Mouse (Mus musculus): ENCODE results near the gene Erg28. TPM values are rescaled to one million over a fixed set of nuclear protein-coding genes. Genes with fewer than 3 reads are reported as not detected.

The Erg28 gene
- total and polyA plus RNA-seq, 3 experiments = 55.6 to 76.3 TPM; not detected in 1

DNA sequence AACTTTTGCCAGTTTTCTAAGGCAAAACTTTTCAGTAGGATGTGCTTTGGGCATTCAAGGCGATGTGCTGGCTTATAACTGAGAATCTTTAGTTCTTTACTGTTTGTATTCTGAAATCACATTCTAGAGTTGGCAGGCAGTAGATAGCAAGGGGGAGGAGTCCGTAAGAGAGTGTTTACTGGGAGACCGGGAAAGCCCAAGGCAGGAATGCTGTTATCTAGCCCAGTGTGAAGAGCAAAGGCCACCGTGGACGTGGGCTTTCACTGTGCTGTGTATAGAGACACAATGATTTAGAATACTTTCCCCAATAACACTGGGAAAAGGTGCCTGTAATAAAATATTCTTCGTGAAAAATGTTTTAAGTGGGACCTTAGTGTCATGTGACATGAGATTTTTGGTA is 14.6 kb downstream of the Erg28 start (continued):
- TF ChIP-seq SMC3 (IDR thresholded peaks at IDR 0.05; ENCODE audit: low read depth, low read length) (no peak), TBP (IDR thresholded peaks at IDR 0.05; ENCODE audit: low read depth, low read length) (no peak)

DNA sequence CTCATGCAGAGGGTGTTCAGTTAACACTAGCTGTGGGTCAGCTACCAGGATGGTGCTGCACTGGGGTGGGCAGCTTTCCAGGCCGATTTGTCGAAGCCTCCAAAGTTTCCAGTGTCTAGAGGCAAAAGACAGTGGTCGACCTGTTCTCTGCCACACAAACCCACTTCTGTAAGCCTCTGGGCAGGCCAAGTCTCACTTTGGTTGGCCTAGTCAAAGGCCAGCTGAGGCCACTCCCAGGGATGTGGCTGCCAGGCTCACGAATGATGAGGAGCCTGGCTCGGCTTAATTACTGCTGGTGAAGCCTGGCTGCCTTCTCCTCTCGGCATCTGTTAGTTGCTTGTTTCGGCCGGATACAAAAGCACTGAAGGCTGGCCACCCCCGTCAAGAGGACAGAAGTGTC is 24.3 kb downstream of the Erg28 start:
- H3K9me3 ChIP-seq (replicated peaks; ENCODE audit: insufficient read depth, low read length) = no peaks in the 10 kb centered on the region
- TF ChIP-seq ZNF384 (IDR thresholded peaks at IDR 0.05; ENCODE audit: low read depth, low read length) (no peak), CHD2 (IDR thresholded peaks at IDR 0.05; ENCODE audit: low read length) (no peak), ETS1 (IDR thresholded peaks at IDR 0.05; ENCODE audit: low read depth, low read length) (no peak), E2F4 (IDR thresholded peaks at IDR 0.05; ENCODE audit: borderline replicate concordance, low read depth, low read length) (no peak), HCFC1 (IDR thresholded peaks at IDR 0.05; ENCODE audit: low read depth, low read length) (no peak), MXI1 (IDR thresholded peaks at IDR 0.05; ENCODE audit: low read depth, low read length) (no peak), POLR2AphosphoS2 (IDR thresholded peaks at IDR 0.05; ENCODE audit: low read length) (no peak), TBP (IDR thresholded peaks at IDR 0.05; ENCODE audit: low read depth, low read length) (no peak), MAFK (IDR thresholded peaks at IDR 0.05; ENCODE audit: borderline replicate concordance, low read depth, low read length) (no peak)
- no peaks in the 10 kb centered on the region for H3K36me3 ChIP-seq (ENCODE audit: control insufficient read depth in 1 of 2, insufficient read depth in 2 of 2, low read length in 2 of 2)
- no peak overlapping the region for H3K9ac ChIP-seq (ENCODE audit: control insufficient read depth, low read depth, low read length, poor library complexity, severe bottlenecking)
- no peak overlapping the region for H3K27ac ChIP-seq (ENCODE audit: control insufficient read depth, low read depth, low read length)
- no peaks in the 10 kb centered on the region for H3K79me2 ChIP-seq (ENCODE audit: control insufficient read depth, insufficient read depth, low read length, poor library complexity)
- no peak overlapping the region for H3K4me3 ChIP-seq (ENCODE audit: control insufficient read depth in 1 of 2, insufficient read depth in 1 of 2, low read depth in 2 of 2, low read length in 2 of 2)
- H3K4me1 ChIP-seq (ENCODE audit: control insufficient read depth in 1 of 2, insufficient read depth in 2 of 2, low read length in 2 of 2) = no peaks in the 10 kb centered on the region
- no peak for DNase-seq (ENCODE audit: low read depth, low spot score)
- H3K27me3 ChIP-seq (ENCODE audit: control insufficient read depth in 1 of 2, insufficient read depth in 2 of 2, low read length in 2 of 2) = peaks cover 0 to 2% of the 10 kb centered on the region in 2 experiments; a peak in 2 of 4 replicates

DNA sequence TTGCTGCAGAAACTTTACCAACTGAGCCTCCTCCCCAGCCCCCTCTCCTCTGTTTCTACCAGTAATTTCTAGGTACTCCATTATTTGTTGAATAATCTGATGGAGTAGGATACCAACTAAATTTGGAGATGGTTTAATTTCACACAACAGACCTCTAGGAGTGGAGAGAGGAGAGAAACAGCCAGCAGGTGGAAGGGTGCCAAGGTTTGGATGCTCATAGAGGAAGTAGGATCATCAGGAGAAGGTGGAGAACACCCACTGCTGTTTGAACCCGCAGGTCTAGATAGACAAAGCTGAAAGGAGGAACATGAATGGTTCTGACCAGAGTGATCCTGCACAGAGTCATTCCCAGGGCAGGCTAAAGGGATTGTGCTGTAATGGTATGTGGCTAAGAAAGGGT is 28.8 kb downstream of the Erg28 start:
- no peaks in the 10 kb centered on the region for H3K36me3 ChIP-seq (ENCODE audit: control insufficient read depth in 1 of 2, insufficient read depth in 2 of 2, low read length in 2 of 2)
- TF ChIP-seq BHLHE40 (IDR thresholded peaks at IDR 0.05; ENCODE audit: borderline replicate concordance, low read depth, low read length) = no peak
- no peak for TF ChIP-seq RAD21 (IDR thresholded peaks at IDR 0.05; ENCODE audit: low read depth, low read length)
- TF ChIP-seq MYB (IDR thresholded peaks at IDR 0.05; ENCODE audit: low read depth, low read length) = no peak
- H3K4me1 ChIP-seq (ENCODE audit: control insufficient read depth in 1 of 2, insufficient read depth in 2 of 2, low read length in 2 of 2) = no peaks in the 10 kb centered on the region
- H3K4me3 ChIP-seq (ENCODE audit: control insufficient read depth in 1 of 2, insufficient read depth in 1 of 2, low read depth in 2 of 2, low read length in 2 of 2) = no peak overlapping the region
- H3K27me3 ChIP-seq (ENCODE audit: control insufficient read depth in 1 of 2, insufficient read depth in 2 of 2, low read length in 2 of 2) = no peaks in the 10 kb centered on the region
- no peak overlapping the region for H3K27ac ChIP-seq (ENCODE audit: control insufficient read depth, low read depth, low read length)
- no peaks in the 10 kb centered on the region for H3K79me2 ChIP-seq (ENCODE audit: control insufficient read depth, insufficient read depth, low read length, poor library complexity)
- DNase-seq (ENCODE audit: low read depth, low spot score) = peak; percentile 30
- no peak overlapping the region for H3K9ac ChIP-seq (ENCODE audit: control insufficient read depth, low read depth, low read length, poor library complexity, severe bottlenecking)
- no peaks in the 10 kb centered on the region for H3K9me3 ChIP-seq (replicated peaks; ENCODE audit: insufficient read depth, low read length)

DNA sequence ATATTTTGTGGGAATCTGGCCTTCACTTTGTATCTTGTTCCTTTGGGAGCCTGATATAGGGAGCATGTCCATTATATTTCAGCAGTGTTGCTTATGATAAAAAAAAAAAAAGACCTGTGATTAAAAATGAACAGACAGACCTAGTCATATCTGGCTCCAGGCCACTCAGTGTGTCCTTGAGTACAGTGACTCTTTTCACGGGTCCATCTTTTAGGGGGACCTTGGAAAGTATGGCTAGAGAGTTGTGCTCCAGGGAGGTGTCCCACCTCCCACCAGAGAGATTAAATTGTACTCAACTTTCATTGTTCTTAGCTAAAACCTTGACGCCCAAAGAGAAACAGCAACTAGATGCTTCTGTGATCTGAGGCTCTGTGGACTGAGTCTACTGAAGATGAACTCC is 30.3 kb downstream of the Erg28 start:
- no peak overlapping the region for H3K9ac ChIP-seq (ENCODE audit: control insufficient read depth, low read depth, low read length, poor library complexity, severe bottlenecking)
- no peak for TF ChIP-seq CHD2 (IDR thresholded peaks at IDR 0.05; ENCODE audit: low read length)
- TF ChIP-seq USF1 (IDR thresholded peaks at IDR 0.05; ENCODE audit: low read depth, low read length) = no peak
- TF ChIP-seq MYC (IDR thresholded peaks at IDR 0.05; ENCODE audit: low read depth, low read length) = no peak
- TF ChIP-seq MXI1 (IDR thresholded peaks at IDR 0.05; ENCODE audit: low read depth, low read length) = no peak
- no peak for TF ChIP-seq MAFK (IDR thresholded peaks at IDR 0.05; ENCODE audit: borderline replicate concordance, low read depth, low read length)
- no peak for TF ChIP-seq TCF12 (IDR thresholded peaks at IDR 0.05; ENCODE audit: low read depth, low read length)
- no peak for TF ChIP-seq ZMIZ1 (IDR thresholded peaks at IDR 0.05; ENCODE audit: low read depth, low read length)
- TF ChIP-seq ZC3H11A (IDR thresholded peaks at IDR 0.05; ENCODE audit: low read depth, low read length) = no peak
- TF ChIP-seq TBP (IDR thresholded peaks at IDR 0.05; ENCODE audit: low read depth, low read length) = no peak
- no peak for TF ChIP-seq KAT2A (conservative IDR thresholded peaks at IDR 0.05; ENCODE audit: low read depth, low read length)
- TF ChIP-seq ZKSCAN1 (IDR thresholded peaks at IDR 0.05; ENCODE audit: low read depth, low read length) = no peak
- no peak for TF ChIP-seq POLR2AphosphoS5 (IDR thresholded peaks at IDR 0.05; ENCODE audit: borderline replicate concordance, low read depth, low read length)
- no peak for TF ChIP-seq ELF1 (IDR thresholded peaks at IDR 0.05; ENCODE audit: low read depth, low read length)

More for the DNA sequence above, 30.3 kb downstream of the Erg28 start:
- Histone ChIP-seq H3K27ac (ENCODE audit: control insufficient read depth, low read depth, low read length) (no peak overlapping the region), H3K27me3 (ENCODE audit: control insufficient read depth in 1 of 2, insufficient read depth in 2 of 2, low read length in 2 of 2) (no peaks in the 10 kb centered on the region), H3K4me1 (ENCODE audit: control insufficient read depth in 1 of 2, insufficient read depth in 2 of 2, low read length in 2 of 2) (no peaks in the 10 kb centered on the region), H3K79me2 (ENCODE audit: control insufficient read depth, insufficient read depth, low read length, poor library complexity) (no peaks in the 10 kb centered on the region), H3K4me3 (ENCODE audit: control insufficient read depth in 1 of 2, insufficient read depth in 1 of 2, low read depth in 2 of 2, low read length in 2 of 2) (no peak overlapping the region), H3K36me3 (ENCODE audit: control insufficient read depth in 1 of 2, insufficient read depth in 2 of 2, low read length in 2 of 2) (no peaks in the 10 kb centered on the region), H3K9me3 (replicated peaks; ENCODE audit: insufficient read depth, low read length) (no peaks in the 10 kb centered on the region)
- no peak for DNase-seq (ENCODE audit: low read depth, low spot score)

Data from MEL (cell line).